Mouse (Mus musculus) intestine, embryonic 15.5 days (tissue): ENCODE data around the gene Hcfc2. TPM values are rescaled to one million over a fixed set of nuclear protein-coding genes. Genes with fewer than 3 reads are reported as not detected.
A peak's percentile ranks its signal among the peaks of the same experiment; 100 is the strongest.

Experiments used
- ATAC-seq: fragments of 200-750 bp; cut with Nextera tagmentation; 2 replicates; pipeline ENCODE4 v1.8.0; 2017; ENCODE audit warnings: moderate TSS enrichment, moderate library complexity
- H3K27ac ChIP-seq: fragments of 300-500 bp; sonication (generic); 2 replicates; pipeline ENCODE4 v1.5.1; 2015; ENCODE audit warnings: mild to moderate bottlenecking, inconsistent platforms
- H3K27me3 ChIP-seq: fragments of 300-500 bp; sonication (generic); replicated peaks from 2 replicates; pipeline ENCODE4 v1.6.1; 2015; ENCODE audit warnings: inconsistent platforms
- H3K36me3 ChIP-seq: fragments of 300-500 bp; sonication (generic); 2 replicates; pipeline ENCODE4 v1.6.1; 2015; ENCODE audit warnings: inconsistent platforms
- H3K4me1 ChIP-seq: fragments of 300-500 bp; sonication (generic); replicated peaks from 2 replicates; pipeline ENCODE4 v1.6.1; 2015; ENCODE audit warnings: inconsistent platforms
- H3K4me2 ChIP-seq: fragments of 300-500 bp; sonication (generic); replicated peaks from 2 replicates; pipeline ENCODE4 v1.6.1; 2015; ENCODE audit warnings: mild to moderate bottlenecking, inconsistent platforms
- H3K4me3 ChIP-seq: fragments of 300-500 bp; sonication (generic); replicated peaks from 2 replicates; pipeline ENCODE4 v1.5.1; 2015; ENCODE audit warnings: inconsistent platforms
- H3K9ac ChIP-seq: fragments of 300-500 bp; sonication (generic); 2 replicates; pipeline ENCODE4 v1.6.1; 2015; ENCODE audit warnings: inconsistent platforms
- H3K9me3 ChIP-seq: fragments of 300-500 bp; sonication (generic); 2 replicates; pipeline ENCODE4 v1.6.1; 2016; ENCODE audit warnings: inconsistent platforms
- whole genome bisulfite sequencing: fragments of 180-500 bp; shearing (Covaris S2); methylation state at CpG from one replicate; pipeline ENCODE4 v1.1.7; 2015; 5-methylcytosine and 5-hydroxymethylcytosine counted together
- polyA plus RNA-seq: library from polyadenylated mRNA; unstranded; fragments of >200 nt; fragmentation: Nextera tagmentation; extraction: Ambion mirVana; gene quantifications from 2 replicates; pipeline ENCODE4 v1.2.1, GENCODE M21; 2015

Hcfc2 gene
- polyA plus RNA-seq, 1 experiment from 2014 or later, result 33.5 TPM

- ATAC-seq, result no peak
- Histone ChIP-seq H3K27me3 (no peaks in the 10 kb centered on the region), H3K27ac (no peak overlapping the region), H3K36me3 (no peaks in the 10 kb centered on the region), H3K4me3 (no peak overlapping the region), H3K9me3 (no peaks in the 10 kb centered on the region), H3K9ac (no peak overlapping the region), H3K4me1 (no peaks in the 10 kb centered on the region), H3K4me2 (no peak overlapping the region)
- 88% methylated on average over 3 of the region's 3 CpGs for WGBS
Measured at GRCm38 (mm10) chr10:82780322-82780721, 84.4 kb downstream of the Hcfc2 start.

DNA sequence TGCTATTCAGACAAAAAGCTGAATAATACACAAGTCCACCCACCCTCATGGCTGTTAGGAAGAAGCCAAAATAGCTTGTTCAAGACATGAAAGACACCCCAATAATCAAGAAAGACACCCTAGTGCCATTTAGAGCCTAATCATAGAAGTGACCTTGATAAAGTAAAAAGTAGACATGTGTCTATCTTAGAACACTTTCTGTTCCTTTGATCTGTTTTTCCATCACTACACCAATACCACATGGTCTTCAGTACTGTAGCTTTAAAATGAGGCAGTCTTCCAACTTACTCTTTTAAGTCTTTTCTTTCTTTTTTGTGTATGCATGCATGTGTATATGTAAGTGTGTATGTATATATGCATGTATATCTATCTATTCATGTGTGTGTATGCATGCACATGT, 84.9 kb downstream of the Hcfc2 start:
- Histone ChIP-seq H3K9ac (no peak overlapping the region), H3K36me3 (no peaks in the 10 kb centered on the region)

GRCm38 (mm10) chr10:82782472-82782871, 86.5 kb downstream of the Hcfc2 start:
- no peaks in the 10 kb centered on the region for H3K4me1 ChIP-seq
- H3K9me3 ChIP-seq, result no peaks in the 10 kb centered on the region
- 26% methylated on average over 2 of the region's 2 CpGs for WGBS
- H3K9ac ChIP-seq, result no peak overlapping the region
- no peaks in the 10 kb centered on the region for H3K36me3 ChIP-seq
- H3K27ac ChIP-seq, result no peak overlapping the region
- H3K27me3 ChIP-seq, result no peaks in the 10 kb centered on the region
- H3K4me3 ChIP-seq, result no peak overlapping the region
- peak; percentile 84 for ATAC-seq
- H3K4me2 ChIP-seq, result no peak overlapping the region

More for the DNA sequence above, 84.9 kb downstream of the Hcfc2 start:
- no peaks in the 10 kb centered on the region for H3K27me3 ChIP-seq
- no peaks in the 10 kb centered on the region for H3K4me1 ChIP-seq
- H3K4me2 ChIP-seq, result no peak overlapping the region
- no peak overlapping the region for H3K4me3 ChIP-seq
- ATAC-seq, result no peak
- no peaks in the 10 kb centered on the region for H3K9me3 ChIP-seq
- no peak overlapping the region for H3K27ac ChIP-seq

GRCm38 (mm10) chr10:82789181-82789580, 93.2 kb downstream of the Hcfc2 start:
- no peaks in the 10 kb centered on the region for H3K9me3 ChIP-seq
- no peak overlapping the region for H3K27ac ChIP-seq
- H3K36me3 ChIP-seq, result no peaks in the 10 kb centered on the region
- no peak for ATAC-seq
- H3K4me1 ChIP-seq, result no peaks in the 10 kb centered on the region
- no peak overlapping the region for H3K4me2 ChIP-seq
- no peak overlapping the region for H3K4me3 ChIP-seq
- H3K27me3 ChIP-seq, result no peaks in the 10 kb centered on the region
- H3K9ac ChIP-seq, result no peak overlapping the region

- Histone ChIP-seq H3K9ac (no peak overlapping the region), H3K4me2 (no peak overlapping the region), H3K9me3 (no peaks in the 10 kb centered on the region), H3K4me3 (no peak overlapping the region), H3K36me3 (no peaks in the 10 kb centered on the region), H3K27me3 (no peaks in the 10 kb centered on the region), H3K27ac (no peak overlapping the region), H3K4me1 (peaks cover 8% of the 10 kb centered on the region; the same call in 1 of the 2 replicates)
- ATAC-seq, result no peak
- WGBS, result 93% methylated on average over 5 of the region's 5 CpGs
Measured at GRCm38 (mm10) chr10:82790504-82790903, 94.5 kb downstream of the Hcfc2 start.

- H3K4me1 ChIP-seq, result peaks cover 12% of the 10 kb centered on the region
- H3K9ac ChIP-seq, result no peak overlapping the region
- no peak overlapping the region for H3K4me3 ChIP-seq
- no peak for ATAC-seq
- H3K9me3 ChIP-seq, result no peaks in the 10 kb centered on the region
- H3K36me3 ChIP-seq, result no peaks in the 10 kb centered on the region
- 96% methylated on average over 3 of the region's 3 CpGs for WGBS
- H3K27me3 ChIP-seq, result no peaks in the 10 kb centered on the region
- no peak overlapping the region for H3K27ac ChIP-seq
- H3K4me2 ChIP-seq, result no peak overlapping the region
Measured at GRCm38 (mm10) chr10:82791713-82792112, 95.8 kb downstream of the Hcfc2 start.

Other genes starting within 250 kb of the Hcfc2 start
- not detected in 2 replicates for gene Gm1553, start 203.5 kb upstream of the Hcfc2 start, polyA plus RNA-seq
- 57.5 and 68.4 TPM in 2 replicates for gene 1190007I07Rik, start 72.9 kb upstream of the Hcfc2 start, polyA plus RNA-seq
- 122 and 128 TPM in 2 replicates for gene Tdg, start 66.3 kb upstream of the Hcfc2 start, polyA plus RNA-seq
- 5.1 and 6.9 TPM in 2 replicates for gene Glt8d2, start 5.5 kb upstream of the Hcfc2 start, polyA plus RNA-seq
- gene Nfyb, start 68.0 kb downstream of the Hcfc2 start, polyA plus RNA-seq, result 37.9 and 42.7 TPM in 2 replicates
- 106 and 115 TPM in 2 replicates for gene Txnrd1, start 137.8 kb downstream of the Hcfc2 start, polyA plus RNA-seq
- gene Eid3, start 170.5 kb downstream of the Hcfc2 start, polyA plus RNA-seq, result 0.42 and 0.46 TPM in 2 replicates